Mouse (Mus musculus): ENCODE measurements around the gene Pxn. TPM values are rescaled to one million over a fixed set of nuclear protein-coding genes. Genes with fewer than 3 reads are reported as not detected.

Gene Pxn
- polyA plus RNA-seq, 1 experiment: 120 TPM

GRCm38 (mm10) chr5:115488841-115489698 is 17.4 kb upstream of the Pxn start:
- H3K27me3 ChIP-seq (ENCODE audit: control insufficient read depth, insufficient read depth, insufficient read length): no peaks in the 10 kb centered on the region
- peak overlapping the region; percentile 96 for H3K4me2 ChIP-seq (ENCODE audit: low read depth)
- peak overlapping the region; percentile 42 for H3ac ChIP-seq (ENCODE audit: control insufficient read depth, insufficient read length)
- no peak for TF ChIP-seq TCF3 (IDR thresholded peaks at IDR 0.05; ENCODE audit: insufficient read length, low read depth)
- no peak for TF ChIP-seq USF1 (IDR thresholded peaks at IDR 0.05; ENCODE audit: low read depth)
- TF ChIP-seq POLR2AphosphoS2 (IDR thresholded peaks at IDR 0.05; ENCODE audit: insufficient read length, low read depth): peak; percentile 89
- TF ChIP-seq SRF (IDR thresholded peaks at IDR 0.05; ENCODE audit: control insufficient read depth, insufficient read length, low read depth): no peak
- peak; percentile 76 for TF ChIP-seq POLR2A (IDR thresholded peaks at IDR 0.05; ENCODE audit: insufficient read length, low read depth)
- TF ChIP-seq MAX (IDR thresholded peaks at IDR 0.05; ENCODE audit: low read depth): no peak
- no peak for TF ChIP-seq MYOD1 (IDR thresholded peaks at IDR 0.05; ENCODE audit: control insufficient read depth in 1 of 3, insufficient read length in 2 of 3, low read depth in 2 of 3)
- peak; percentile 81 for TF ChIP-seq CEBPB (IDR thresholded peaks at IDR 0.05; ENCODE audit: insufficient read depth, poor library complexity, severe bottlenecking)
- peak; percentile 31 for TF ChIP-seq E2F4 (IDR thresholded peaks at IDR 0.05; ENCODE audit: insufficient read depth)
- no peak for TF ChIP-seq REST (IDR thresholded peaks at IDR 0.05; ENCODE audit: insufficient read depth, insufficient read length)
- TF ChIP-seq TCF12 (IDR thresholded peaks at IDR 0.05; ENCODE audit: insufficient read depth, poor library complexity, severe bottlenecking): no peak
- TF ChIP-seq MYOG (IDR thresholded peaks at IDR 0.05; ENCODE audit: control insufficient read depth in 1 of 3, insufficient read depth in 1 of 3, insufficient read length in 2 of 3, low read depth in 2 of 3): no peak
- H3K79me2 ChIP-seq (ENCODE audit: control insufficient read depth, insufficient read depth): no peaks in the 10 kb centered on the region
- no peaks in the 10 kb centered on the region for H3K36me3 ChIP-seq (ENCODE audit: control insufficient read depth, insufficient read depth)
- peak overlapping the region; percentile 17 for H3K4me3 ChIP-seq

GRCm38 (mm10) chr5:115489699-115490637 is 16.5 kb upstream of the Pxn start:
- Histone ChIP-seq H3ac (ENCODE audit: control insufficient read depth, insufficient read length) (peak overlapping the region; percentile 42), H3K79me2 (ENCODE audit: control insufficient read depth, insufficient read depth) (no peaks in the 10 kb centered on the region), H3K36me3 (ENCODE audit: control insufficient read depth, insufficient read depth) (no peaks in the 10 kb centered on the region), H3K4me3 (peak overlapping the region; percentile 17), H3K27me3 (ENCODE audit: control insufficient read depth, insufficient read depth, insufficient read length) (no peaks in the 10 kb centered on the region), H3K4me2 (ENCODE audit: low read depth) (peak overlapping the region; percentile 96)
- TF ChIP-seq MAX (IDR thresholded peaks at IDR 0.05; ENCODE audit: low read depth) (no peak), MYOD1 (IDR thresholded peaks at IDR 0.05; ENCODE audit: control insufficient read depth in 1 of 3, insufficient read length in 2 of 3, low read depth in 2 of 3) (no peak), CEBPB (IDR thresholded peaks at IDR 0.05; ENCODE audit: insufficient read depth, poor library complexity, severe bottlenecking) (peak; percentile 80; the same call in 1 of the 2 replicates), POLR2A (IDR thresholded peaks at IDR 0.05; ENCODE audit: insufficient read length, low read depth) (peak; percentile 85), REST (IDR thresholded peaks at IDR 0.05; ENCODE audit: insufficient read depth, insufficient read length) (no peak), USF1 (IDR thresholded peaks at IDR 0.05; ENCODE audit: low read depth) (no peak), POLR2AphosphoS2 (IDR thresholded peaks at IDR 0.05; ENCODE audit: insufficient read length, low read depth) (peak; percentile 88)

- Histone ChIP-seq H3K79me2 (ENCODE audit: control insufficient read depth, insufficient read depth) (no peaks in the 10 kb centered on the region), H3K27me3 (ENCODE audit: control insufficient read depth, insufficient read depth, insufficient read length) (no peaks in the 10 kb centered on the region), H3K4me3 (peak overlapping the region; percentile 17), H3K36me3 (ENCODE audit: control insufficient read depth, insufficient read depth) (no peaks in the 10 kb centered on the region), H3K4me2 (ENCODE audit: low read depth) (peak overlapping the region; percentile 81), H3ac (ENCODE audit: control insufficient read depth, insufficient read length) (peak overlapping the region; percentile 42)
- TF ChIP-seq CEBPB (IDR thresholded peaks at IDR 0.05; ENCODE audit: insufficient read depth, poor library complexity, severe bottlenecking) (no peak), MYOG (IDR thresholded peaks at IDR 0.05; ENCODE audit: control insufficient read depth in 1 of 3, insufficient read depth in 1 of 3, insufficient read length in 2 of 3, low read depth in 2 of 3) (no peak), MAX (IDR thresholded peaks at IDR 0.05; ENCODE audit: low read depth) (no peak), SRF (IDR thresholded peaks at IDR 0.05; ENCODE audit: control insufficient read depth, insufficient read length, low read depth) (no peak), POLR2A (IDR thresholded peaks at IDR 0.05; ENCODE audit: insufficient read length, low read depth) (no peak), POLR2AphosphoS2 (IDR thresholded peaks at IDR 0.05; ENCODE audit: insufficient read length, low read depth) (no peak), TCF12 (IDR thresholded peaks at IDR 0.05; ENCODE audit: insufficient read depth, poor library complexity, severe bottlenecking) (no peak), USF1 (IDR thresholded peaks at IDR 0.05; ENCODE audit: low read depth) (no peak), REST (IDR thresholded peaks at IDR 0.05; ENCODE audit: insufficient read depth, insufficient read length) (no peak), TCF3 (IDR thresholded peaks at IDR 0.05; ENCODE audit: insufficient read length, low read depth) (no peak), MYOD1 (IDR thresholded peaks at IDR 0.05; ENCODE audit: control insufficient read depth in 1 of 3, insufficient read length in 2 of 3, low read depth in 2 of 3) (no peak), E2F4 (IDR thresholded peaks at IDR 0.05; ENCODE audit: insufficient read depth) (no peak)
Observed at GRCm38 (mm10) chr5:115490638-115491000, 15.9 kb upstream of the Pxn start.

- Histone ChIP-seq H3K27me3 (ENCODE audit: control insufficient read depth, insufficient read depth, insufficient read length) (no peaks in the 10 kb centered on the region), H3ac (ENCODE audit: control insufficient read depth, insufficient read length) (no peak overlapping the region), H3K4me3 (peak overlapping the region; percentile 17), H3K36me3 (ENCODE audit: control insufficient read depth, insufficient read depth) (no peaks in the 10 kb centered on the region), H3K4me2 (ENCODE audit: low read depth) (peak overlapping the region; percentile 81), H3K79me2 (ENCODE audit: control insufficient read depth, insufficient read depth) (no peaks in the 10 kb centered on the region)
- no peak for TF ChIP-seq REST (IDR thresholded peaks at IDR 0.05; ENCODE audit: insufficient read depth, insufficient read length)
- no peak for TF ChIP-seq USF1 (IDR thresholded peaks at IDR 0.05; ENCODE audit: low read depth)
- TF ChIP-seq POLR2AphosphoS2 (IDR thresholded peaks at IDR 0.05; ENCODE audit: insufficient read length, low read depth): no peak
- TF ChIP-seq SRF (IDR thresholded peaks at IDR 0.05; ENCODE audit: control insufficient read depth, insufficient read length, low read depth): no peak
- no peak for TF ChIP-seq CEBPB (IDR thresholded peaks at IDR 0.05; ENCODE audit: insufficient read depth, poor library complexity, severe bottlenecking)
- no peak for TF ChIP-seq MAX (IDR thresholded peaks at IDR 0.05; ENCODE audit: low read depth)
- TF ChIP-seq TCF12 (IDR thresholded peaks at IDR 0.05; ENCODE audit: insufficient read depth, poor library complexity, severe bottlenecking): no peak
- no peak for TF ChIP-seq POLR2A (IDR thresholded peaks at IDR 0.05; ENCODE audit: insufficient read length, low read depth)
- no peak for TF ChIP-seq TCF3 (IDR thresholded peaks at IDR 0.05; ENCODE audit: insufficient read length, low read depth)
- no peak for TF ChIP-seq MYOD1 (IDR thresholded peaks at IDR 0.05; ENCODE audit: control insufficient read depth in 1 of 3, insufficient read length in 2 of 3, low read depth in 2 of 3)
- no peak for TF ChIP-seq MYOG (IDR thresholded peaks at IDR 0.05; ENCODE audit: control insufficient read depth in 1 of 3, insufficient read depth in 1 of 3, insufficient read length in 2 of 3, low read depth in 2 of 3)
- no peak for TF ChIP-seq E2F4 (IDR thresholded peaks at IDR 0.05; ENCODE audit: insufficient read depth)
Observed at GRCm38 (mm10) chr5:115491076-115491475, 15.4 kb upstream of the Pxn start.
